Mouse (Mus musculus) lung, postnatal 0 days (tissue): ENCODE measurements around the gene Fbxl5.

Source experiments
- CTCF ChIP-seq: IDR thresholded peaks from 2 replicates; pipeline ENCODE4 v1.5.1; 2016; ENCODE audit warnings: antibody characterized with exemption, mild to moderate bottlenecking
- EP300 ChIP-seq: IDR thresholded peaks from 2 replicates; pipeline ENCODE4 v1.6.1; 2016; ENCODE audit warnings: antibody characterized with exemption, mild to moderate bottlenecking, control low read depth

DNA sequence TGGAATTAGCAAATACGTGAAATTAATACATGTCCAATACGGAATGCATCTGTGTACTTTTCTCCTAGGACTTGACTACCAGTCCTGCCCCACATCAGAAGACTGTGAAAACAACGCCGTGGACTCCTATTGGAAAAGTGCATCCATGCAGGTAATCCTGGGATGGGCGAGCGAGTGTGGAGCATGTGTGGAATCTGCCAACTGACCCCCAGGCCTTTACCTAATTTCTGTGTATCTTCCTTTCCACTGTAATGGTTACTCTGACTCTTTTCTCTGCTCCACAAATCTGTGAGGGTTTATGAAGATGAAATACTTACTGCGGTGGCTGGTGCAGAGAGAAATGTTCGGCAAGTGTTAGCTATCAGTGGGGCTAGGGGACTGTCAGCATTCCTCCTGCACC, 761 bp upstream of the Fbxl5 start:
- TF ChIP-seq CTCF (no peak), EP300 (no peak)
